Mouse (Mus musculus) forebrain, embryonic 14.5 days (tissue): ENCODE data around the gene Bend5. TPM values are rescaled to one million over a fixed set of nuclear protein-coding genes. Genes with fewer than 3 reads are reported as not detected.

Experiments
- ATAC-seq: fragments of 200-750 bp; cut with Nextera tagmentation; 2 replicates; pipeline ENCODE4 v1.8.0; 2017; ENCODE audit warnings: mild to moderate bottlenecking, moderate library complexity
- DNase-seq: peaks from one replicate; pipeline ENCODE4 v3.0.0-alpha.2; 2015; ENCODE audit warnings: low spot score
- H3K27ac ChIP-seq: fragments of 300-500 bp; sonication (generic); 2 replicates; pipeline ENCODE4 v1.5.1; 2014; ENCODE audit warnings: low read depth, mild to moderate bottlenecking, control low read depth, low read length, moderate library complexity
- H3K27me3 ChIP-seq: fragments of 300-500 bp; sonication (generic); replicated peaks from 2 replicates; pipeline ENCODE4 v1.6.1; 2014; ENCODE audit warnings: low read length, control low read depth, mixed read lengths; ENCODE audit not compliant: control insufficient read depth, insufficient read depth
- H3K36me3 ChIP-seq: fragments of 300-500 bp; sonication (generic); 2 replicates; pipeline ENCODE4 v1.6.1; 2014; ENCODE audit warnings: low read length, control low read depth; ENCODE audit not compliant: control insufficient read depth, insufficient read depth
- H3K4me1 ChIP-seq: fragments of 300-500 bp; sonication (generic); 2 replicates; pipeline ENCODE4 v1.6.1; 2014; ENCODE audit warnings: antibody characterized with exemption, low read length, control low read depth; ENCODE audit not compliant: control insufficient read depth, insufficient read depth
- H3K4me2 ChIP-seq: fragments of 300-500 bp; sonication (generic); 2 replicates; pipeline ENCODE4 v1.6.1; 2014; ENCODE audit warnings: mild to moderate bottlenecking, control low read depth, low read length
- H3K4me3 ChIP-seq: fragments of 300-500 bp; sonication (generic); 2 replicates; pipeline ENCODE4 v1.5.1; 2014; ENCODE audit warnings: low read depth, low read length, control low read depth
- H3K9ac ChIP-seq: fragments of 300-500 bp; sonication (generic); 2 replicates; pipeline ENCODE4 v1.6.1; 2014; ENCODE audit warnings: mild to moderate bottlenecking, low read length, control low read depth, moderate library complexity
- H3K9me3 ChIP-seq: fragments of 300-500 bp; sonication (generic); replicated peaks from 2 replicates; pipeline ENCODE4 v1.6.1; 2016; ENCODE audit warnings: low read length, control low read depth, mixed read lengths; ENCODE audit not compliant: control insufficient read depth
- WGBS: fragments of 180-500 bp; shearing (Covaris S2); extraction: QIAGEN DNeasy Blood & Tissue Kit; methylation state at CpG from one replicate; pipeline ENCODE4 v1.1.7; 2014; 5-methylcytosine and 5-hydroxymethylcytosine counted together
- polyA plus RNA-seq: library from polyadenylated mRNA; unstranded; fragments of >200 nt; fragmentation: Nextera tagmentation; extraction: Ambion mirVana; gene quantifications from 2 replicates; pipeline ENCODE4 v1.2.1, GENCODE M21; 2014

Gene Bend5
- polyA plus RNA-seq, 1 experiment from 2014 or later = 69.2 TPM

- Histone ChIP-seq H3K4me2 (no peak overlapping the region), H3K9me3 (no peaks in the 10 kb centered on the region), H3K27ac (peak overlapping the region; percentile 21), H3K36me3 (peaks cover 7% of the 10 kb centered on the region), H3K27me3 (peaks cover 4% of the 10 kb centered on the region), H3K4me1 (peaks cover 29% of the 10 kb centered on the region), H3K4me3 (no peak overlapping the region), H3K9ac (no peak overlapping the region)
- DNase-seq (no peak), ATAC-seq (peak; percentile 57; the same call in 1 of the 2 replicates)
- 0% methylated on average over 1 of the region's 1 CpGs for WGBS
Observed at GRCm38 (mm10) chr4:111444616-111445160, 29.9 kb downstream of the Bend5 start.

DNA sequence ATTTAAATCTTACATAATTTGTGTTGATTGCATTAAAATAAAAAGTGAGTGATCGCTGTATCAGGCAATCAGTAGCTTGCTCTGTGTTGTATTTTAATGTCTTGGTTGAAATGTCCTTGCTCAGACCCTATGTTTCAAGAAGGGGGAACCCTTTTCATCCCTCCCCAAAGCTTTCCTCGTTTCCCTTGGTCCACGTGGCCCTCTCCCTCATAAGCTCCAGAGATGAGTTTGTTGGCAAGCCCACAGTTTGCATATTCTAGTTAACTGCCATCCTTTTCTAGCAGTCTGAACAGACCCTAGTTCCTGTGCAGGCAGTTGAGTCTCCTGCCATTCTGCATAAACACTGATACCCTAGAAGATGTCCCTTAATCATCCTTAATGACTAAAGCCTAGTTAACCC is 33.1 kb downstream of the Bend5 start:
- Histone ChIP-seq H3K36me3 (peaks cover 10% of the 10 kb centered on the region), H3K4me2 (no peak overlapping the region), H3K27me3 (peaks cover 4% of the 10 kb centered on the region), H3K9me3 (no peaks in the 10 kb centered on the region), H3K27ac (no peak overlapping the region), H3K4me1 (peaks cover 18% of the 10 kb centered on the region), H3K9ac (no peak overlapping the region), H3K4me3 (no peak overlapping the region)
- DNase-seq (no peak), ATAC-seq (no peak)
- WGBS = 80% methylated on average over 3 of the region's 3 CpGs

DNA sequence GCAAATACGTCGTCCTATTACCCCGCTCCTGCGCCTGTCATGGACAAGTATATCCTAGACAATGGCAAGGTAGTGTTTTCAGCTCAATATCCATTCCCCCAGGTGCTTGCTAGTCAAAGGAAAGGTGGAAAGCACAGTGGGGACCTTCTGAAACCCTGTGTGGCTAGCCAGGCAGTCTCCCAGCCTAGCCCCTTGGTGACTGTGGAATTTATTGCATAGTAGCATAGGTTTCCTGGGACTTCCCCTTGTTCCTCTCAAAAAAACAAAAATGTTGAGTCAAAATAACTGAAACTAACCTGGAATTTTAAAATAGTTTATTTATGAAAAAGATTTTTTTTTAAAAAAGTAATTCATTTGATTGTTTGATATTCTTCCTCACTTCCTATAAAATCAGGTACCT is 33.8 kb downstream of the Bend5 start:
- no peak overlapping the region for H3K27ac ChIP-seq
- H3K27me3 ChIP-seq = peaks cover 4% of the 10 kb centered on the region
- no peaks in the 10 kb centered on the region for H3K9me3 ChIP-seq
- 98% methylated on average over 4 of the region's 4 CpGs for WGBS
- DNase-seq (no peak), ATAC-seq (no peak)
- H3K4me1 ChIP-seq = peaks cover 12% of the 10 kb centered on the region
- no peak overlapping the region for H3K4me2 ChIP-seq
- H3K36me3 ChIP-seq = peaks cover 10% of the 10 kb centered on the region
- H3K9ac ChIP-seq = no peak overlapping the region
- no peak overlapping the region for H3K4me3 ChIP-seq

- WGBS = 78% methylated on average over 7 of the region's 7 CpGs
- H3K27me3 ChIP-seq = peaks cover 4% of the 10 kb centered on the region
- no peak for DNase-seq
- H3K27ac ChIP-seq = no peak overlapping the region
- H3K36me3 ChIP-seq = peaks cover 16% of the 10 kb centered on the region
- no peaks in the 10 kb centered on the region for H3K9me3 ChIP-seq
- no peak for ATAC-seq
- no peak overlapping the region for H3K9ac ChIP-seq
- no peak overlapping the region for H3K4me2 ChIP-seq
- H3K4me3 ChIP-seq = no peak overlapping the region
- peaks cover 4% of the 10 kb centered on the region; the same call in 1 of the 2 replicates for H3K4me1 ChIP-seq
Observed at GRCm38 (mm10) chr4:111449442-111450199, 34.8 kb downstream of the Bend5 start.

DNA sequence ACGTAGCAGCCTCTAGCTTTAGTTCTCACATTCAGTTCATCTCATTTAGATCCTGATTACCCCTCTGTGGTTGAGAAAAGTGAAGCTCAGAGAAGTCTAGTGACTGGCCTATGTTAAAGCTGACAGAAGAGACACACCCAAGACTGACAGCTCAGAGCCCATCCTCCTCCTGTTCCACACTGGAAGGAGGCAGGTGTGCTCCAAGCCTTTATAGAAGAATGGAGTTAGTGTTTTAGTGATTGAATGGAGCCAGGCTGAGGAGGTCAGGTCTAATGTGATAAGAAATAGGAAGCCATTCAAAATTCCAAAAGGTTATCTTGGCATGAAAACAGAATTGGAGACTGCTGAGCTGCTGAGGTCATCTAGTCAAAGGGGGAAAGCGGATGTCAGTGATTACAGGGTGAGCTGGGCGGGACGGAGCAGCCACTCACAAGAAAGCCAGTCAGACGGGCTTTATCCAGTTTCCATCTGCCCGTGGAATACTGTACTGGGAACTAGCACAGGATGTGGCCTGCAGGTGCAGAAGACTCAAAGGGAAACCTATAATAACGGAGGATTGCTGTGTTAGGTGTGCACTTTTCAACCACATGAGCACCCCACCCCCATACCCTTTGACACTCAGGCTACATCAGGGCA is 36.6 kb downstream of the Bend5 start:
- Histone ChIP-seq H3K27ac (no peak overlapping the region), H3K9ac (no peak overlapping the region), H3K9me3 (no peaks in the 10 kb centered on the region), H3K4me3 (no peak overlapping the region), H3K4me2 (no peak overlapping the region), H3K27me3 (no peaks in the 10 kb centered on the region), H3K4me1 (no peaks in the 10 kb centered on the region), H3K36me3 (peaks cover 24% of the 10 kb centered on the region)
- 82% methylated on average over 7 of the region's 7 CpGs for WGBS
- no peak for DNase-seq
- no peak for ATAC-seq

- H3K9me3 ChIP-seq = no peaks in the 10 kb centered on the region
- no peaks in the 10 kb centered on the region for H3K27me3 ChIP-seq
- no peak overlapping the region for H3K9ac ChIP-seq
- no peak overlapping the region for H3K4me3 ChIP-seq
- DNase-seq (no peak), ATAC-seq (no peak)
- no peak overlapping the region for H3K4me2 ChIP-seq
- H3K4me1 ChIP-seq = no peaks in the 10 kb centered on the region
- H3K27ac ChIP-seq = no peak overlapping the region
- peaks cover 24% of the 10 kb centered on the region for H3K36me3 ChIP-seq
- 96% methylated on average over 5 of the region's 5 CpGs for WGBS
Observed at GRCm38 (mm10) chr4:111452192-111452591, 37.4 kb downstream of the Bend5 start.

DNA sequence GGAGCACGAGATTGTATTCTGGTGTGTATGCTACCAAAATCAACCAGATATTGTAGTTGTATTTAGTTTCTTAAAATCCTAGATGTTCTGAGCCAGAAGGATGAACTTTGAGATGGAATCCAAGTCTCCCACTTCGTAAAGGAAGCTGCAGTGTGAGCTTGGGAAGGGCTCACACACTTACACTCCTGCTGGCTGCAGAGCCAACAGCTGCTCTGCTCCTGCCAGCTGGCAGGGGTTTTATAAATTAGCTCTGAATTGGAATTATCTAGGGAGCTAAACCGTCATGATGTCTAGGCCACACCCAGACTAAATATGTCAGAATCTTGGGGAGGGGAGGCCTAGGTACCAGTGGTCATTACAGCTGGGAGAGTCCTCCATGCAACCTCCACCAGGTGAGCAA is 38.5 kb downstream of the Bend5 start:
- 71% methylated on average over 3 of the region's 3 CpGs for WGBS
- Histone ChIP-seq H3K9ac (no peak overlapping the region), H3K36me3 (peaks cover 24% of the 10 kb centered on the region), H3K27ac (no peak overlapping the region), H3K4me3 (no peak overlapping the region), H3K4me1 (no peaks in the 10 kb centered on the region), H3K4me2 (no peak overlapping the region), H3K9me3 (no peaks in the 10 kb centered on the region), H3K27me3 (no peaks in the 10 kb centered on the region)
- ATAC-seq (no peak), DNase-seq (peak; percentile 22)

- no peak overlapping the region for H3K27ac ChIP-seq
- no peak overlapping the region for H3K4me3 ChIP-seq
- H3K9ac ChIP-seq = no peak overlapping the region
- no peak for DNase-seq
- no peaks in the 10 kb centered on the region for H3K4me1 ChIP-seq
- peaks cover 28% of the 10 kb centered on the region for H3K36me3 ChIP-seq
- 91% methylated on average over 5 of the region's 5 CpGs for WGBS
- no peaks in the 10 kb centered on the region for H3K27me3 ChIP-seq
- no peak overlapping the region for H3K4me2 ChIP-seq
- no peaks in the 10 kb centered on the region for H3K9me3 ChIP-seq
- ATAC-seq = no peak
Observed at GRCm38 (mm10) chr4:111455621-111456020, 40.8 kb downstream of the Bend5 start.

DNA sequence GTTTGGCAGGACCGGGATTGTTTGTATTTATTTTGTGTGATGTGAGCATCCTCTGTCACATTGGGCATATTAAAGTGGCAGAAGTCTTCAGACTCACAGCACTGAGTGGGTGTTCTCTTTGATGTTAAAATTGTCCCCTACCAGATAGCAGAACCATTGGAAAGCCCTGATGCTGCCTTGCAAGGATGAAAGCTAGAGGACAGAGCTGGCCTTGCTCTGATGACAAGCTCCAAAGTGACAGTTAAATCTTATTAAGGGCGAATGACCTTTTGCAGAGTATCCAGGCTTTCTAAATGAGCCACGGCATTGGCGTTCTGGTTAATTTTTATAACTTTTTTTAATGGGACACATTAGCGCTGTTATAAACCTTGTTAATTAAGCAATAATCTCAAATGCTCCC is 42.8 kb downstream of the Bend5 start:
- Histone ChIP-seq H3K4me2 (no peak overlapping the region), H3K36me3 (peaks cover 30% of the 10 kb centered on the region), H3K4me3 (no peak overlapping the region), H3K27me3 (no peaks in the 10 kb centered on the region), H3K9ac (no peak overlapping the region), H3K27ac (no peak overlapping the region), H3K4me1 (no peaks in the 10 kb centered on the region), H3K9me3 (no peaks in the 10 kb centered on the region)
- ATAC-seq (no peak), DNase-seq (no peak)
- WGBS = 39% methylated on average over 5 of the region's 5 CpGs
